Mouse (Mus musculus): ENCODE measurements around the gene Mageb4. TPM values are rescaled to one million over a fixed set of nuclear protein-coding genes. Genes with fewer than 3 reads are reported as not detected.
"Not testable (repeated sequence)": the region's sequence is repeated elsewhere in the genome, so short reads cannot be mapped to it uniquely, and the experiment has no call there.

The Mageb4 gene
- not detected for total RNA-seq (2021)

- intact Hi-C loops (cut with DNase I): loop anchor here (5.0 kb wide), 1 partner anchor 48 kb away; no protein-coding TSS in a partner anchor
- not testable (repeated sequence) for DNase-seq
Measured at GRCm38 (mm10) chrX:86304993-86305392, at the start of gene Mageb4. TSS of gene Mageb4 (minus strand) at chrX:86305093.

- intact Hi-C loops (cut with DNase I); DNase-seq: not testable (repeated sequence)
Measured at GRCm38 (mm10) chrX:86284597-86284996, 20.3 kb downstream of the Mageb4 start.

GRCm38 (mm10) chrX:86245950-86246349 lies 58.9 kb downstream of the Mageb4 start:
- intact Hi-C loops (cut with DNase I): not testable (repeated sequence)

GRCm38 (mm10) chrX:86237246-86237645 lies 67.6 kb downstream of the Mageb4 start:
- no peak for DNase-seq
- intact Hi-C loops (cut with DNase I): no loop called here

More at GRCm38 (mm10) chrX:86245950-86246349, 58.9 kb downstream of the Mageb4 start:
- not testable (repeated sequence) for DNase-seq

Other genes starting within 250 kb of the Mageb4 start
- not detected for gene Nr0b1, start 113.3 kb downstream of the Mageb4 start, total RNA-seq (2021)

Measured in heart, postnatal 36 days (tissue).